Mouse (Mus musculus): ENCODE measurements around the gene Erich2. TPM values are rescaled to one million over a fixed set of nuclear protein-coding genes. Genes with fewer than 3 reads are reported as not detected.
A peak's percentile ranks its signal among the peaks of the same experiment; 100 is the strongest.

Gene Erich2
- polyA plus RNA-seq, 1 experiment = 0.80 TPM

GRCm38 (mm10) chr2:70558112-70558842 is 49.7 kb downstream of the Erich2 start:
- H3K27ac ChIP-seq (ENCODE audit: insufficient read depth, low read length) = no peak overlapping the region
- peak; percentile 59 for DNase-seq
- no peak overlapping the region for H3K4me3 ChIP-seq (replicated peaks; ENCODE audit: insufficient read depth, low read depth, low read length)
- no peaks in the 10 kb centered on the region for H3K4me1 ChIP-seq (ENCODE audit: control insufficient read depth, insufficient read depth, low read length)
- TF ChIP-seq CTCF (IDR thresholded peaks at IDR 0.05; ENCODE audit: borderline replicate concordance, insufficient read depth, low read depth, low read length) (peak; percentile 61), POLR2A (IDR thresholded peaks at IDR 0.05; ENCODE audit: borderline replicate concordance, insufficient read depth, low read length) (no peak)
- WGBS = 9% methylated on average over 18 of the region's 18 CpGs
- H3K27me3 ChIP-seq (ENCODE audit: control insufficient read depth, insufficient read depth, low read length) = peaks cover 6% of the 10 kb centered on the region; the same call in 1 of the 2 replicates

DNA sequence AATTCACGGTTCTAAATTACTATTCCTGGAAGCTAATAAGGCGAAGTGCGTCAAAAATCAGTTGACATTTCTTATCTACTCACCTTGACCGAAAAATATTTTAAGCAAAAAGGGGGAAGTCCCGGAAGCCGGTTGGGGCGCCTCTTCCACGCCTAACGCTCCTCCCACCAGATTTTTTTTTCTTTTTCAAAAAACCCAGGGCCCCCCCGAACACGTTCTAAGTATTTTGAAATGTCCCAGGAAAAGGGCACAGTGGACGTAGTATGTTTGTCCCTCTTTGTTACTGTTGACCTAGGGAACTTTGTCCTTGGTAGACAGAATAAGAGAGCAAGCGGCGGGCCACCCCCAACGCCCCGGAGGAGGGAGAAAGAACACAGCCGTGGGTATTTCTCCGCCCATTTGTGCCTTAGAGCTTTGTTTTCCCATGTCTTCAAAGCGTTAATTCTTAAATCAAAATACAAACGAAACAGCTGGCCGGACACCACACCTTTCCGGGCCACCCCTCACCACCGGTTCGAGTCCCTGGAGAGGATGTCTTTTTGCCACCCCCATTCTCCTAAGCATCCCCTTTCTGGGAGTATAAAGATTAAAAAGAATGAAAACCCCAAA is 50.3 kb downstream of the Erich2 start:
- TF ChIP-seq CTCF (IDR thresholded peaks at IDR 0.05; ENCODE audit: borderline replicate concordance, insufficient read depth, low read depth, low read length) (no peak), POLR2A (IDR thresholded peaks at IDR 0.05; ENCODE audit: borderline replicate concordance, insufficient read depth, low read length) (no peak)
- 14% methylated on average over 24 of the region's 24 CpGs for WGBS
- Histone ChIP-seq H3K4me3 (replicated peaks; ENCODE audit: insufficient read depth, low read depth, low read length) (no peak overlapping the region), H3K27me3 (ENCODE audit: control insufficient read depth, insufficient read depth, low read length) (peaks cover 6% of the 10 kb centered on the region; the same call in 1 of the 2 replicates), H3K4me1 (ENCODE audit: control insufficient read depth, insufficient read depth, low read length) (no peaks in the 10 kb centered on the region), H3K27ac (ENCODE audit: insufficient read depth, low read length) (no peak overlapping the region)
- DNase-seq = no peak

- no peak overlapping the region for H3K4me3 ChIP-seq (replicated peaks; ENCODE audit: insufficient read depth, low read depth, low read length)
- 10% methylated on average over 13 of the region's 13 CpGs for WGBS
- no peaks in the 10 kb centered on the region for H3K4me1 ChIP-seq (ENCODE audit: control insufficient read depth, insufficient read depth, low read length)
- H3K27me3 ChIP-seq (ENCODE audit: control insufficient read depth, insufficient read depth, low read length) = peaks cover 6% of the 10 kb centered on the region; the same call in 1 of the 2 replicates
- DNase-seq = peak in 1 of 2 experiments; percentile 16
- TF ChIP-seq CTCF (IDR thresholded peaks at IDR 0.05; ENCODE audit: borderline replicate concordance, insufficient read depth, low read depth, low read length) = no peak
- TF ChIP-seq POLR2A (IDR thresholded peaks at IDR 0.05; ENCODE audit: borderline replicate concordance, insufficient read depth, low read length) = no peak
- no peak overlapping the region for H3K27ac ChIP-seq (ENCODE audit: insufficient read depth, low read length)
Measured at GRCm38 (mm10) chr2:70559520-70559919, 50.9 kb downstream of the Erich2 start.

DNA sequence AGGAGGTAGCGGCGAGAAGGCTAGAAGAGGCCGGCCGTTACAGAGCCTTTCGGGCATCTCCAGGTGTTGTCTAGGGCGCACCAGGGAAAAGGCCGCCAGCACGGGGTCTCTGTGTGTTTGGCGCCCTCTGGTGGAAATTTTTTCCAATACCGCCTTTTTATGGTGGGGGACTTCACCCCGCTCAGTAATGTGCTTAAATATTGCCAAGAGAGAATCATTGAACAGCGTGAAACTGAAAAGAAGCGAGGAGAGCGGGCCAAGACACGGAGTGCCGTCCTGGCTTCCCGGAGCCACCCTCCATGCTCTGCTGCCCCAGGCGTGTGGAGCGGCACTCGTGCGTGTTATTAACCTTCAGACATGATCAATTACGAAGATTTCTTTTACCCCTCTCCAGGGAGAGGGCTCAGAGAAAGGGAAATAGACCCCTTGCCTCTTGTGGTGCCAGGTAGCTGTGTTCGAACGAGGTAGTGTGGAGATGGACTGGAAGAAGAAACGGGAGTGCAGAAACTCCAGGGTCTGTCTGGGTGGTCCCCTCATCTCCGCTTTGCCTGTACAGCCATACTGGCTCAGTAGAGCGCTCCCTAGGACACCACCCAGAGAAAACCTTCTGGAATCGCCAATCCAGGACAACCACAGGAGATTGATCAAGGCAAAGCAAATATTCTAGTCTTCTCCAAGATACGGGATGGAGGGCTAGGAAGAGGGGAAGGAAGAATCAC is 52.6 kb downstream of the Erich2 start:
- H3K4me1 ChIP-seq (ENCODE audit: control insufficient read depth, insufficient read depth, low read length) = no peaks in the 10 kb centered on the region
- H3K4me3 ChIP-seq (replicated peaks; ENCODE audit: insufficient read depth, low read depth, low read length) = no peak overlapping the region
- H3K27me3 ChIP-seq (ENCODE audit: control insufficient read depth, insufficient read depth, low read length) = peaks cover 7% of the 10 kb centered on the region; the same call in 1 of the 2 replicates
- no peak overlapping the region for H3K27ac ChIP-seq (ENCODE audit: insufficient read depth, low read length)
- TF ChIP-seq CTCF (IDR thresholded peaks at IDR 0.05; ENCODE audit: borderline replicate concordance, insufficient read depth, low read depth, low read length) = no peak; the same call in 1 of the 2 replicates
- no peak for TF ChIP-seq POLR2A (IDR thresholded peaks at IDR 0.05; ENCODE audit: borderline replicate concordance, insufficient read depth, low read length)
- WGBS = 1% methylated on average over 29 of the region's 29 CpGs
- DNase-seq = peak; percentile 26 to 45

DNA sequence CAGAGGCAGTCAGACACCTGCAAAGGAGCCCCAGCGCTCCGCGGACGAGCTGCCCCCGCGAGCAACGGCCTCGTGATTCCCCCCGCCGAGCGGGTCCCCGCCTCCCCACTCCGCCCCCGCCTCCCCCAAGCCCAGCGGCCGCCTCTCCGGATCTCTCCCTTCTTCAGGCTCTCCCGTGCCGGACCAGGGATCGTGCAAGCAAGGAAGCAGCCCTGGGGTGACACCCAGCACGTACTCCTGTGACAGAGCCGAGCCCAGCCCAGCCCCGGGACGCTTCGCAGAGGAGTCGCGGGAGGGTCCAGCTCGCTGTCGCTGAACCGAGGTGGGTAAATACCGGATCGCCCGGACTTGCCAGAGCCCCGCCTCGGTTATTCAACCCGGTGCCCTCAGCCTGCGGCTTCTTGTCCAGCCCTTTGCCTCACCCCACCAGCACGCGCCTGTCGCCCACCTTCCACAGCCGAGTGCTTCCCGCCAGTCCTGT is 53.4 kb downstream of the Erich2 start:
- Histone ChIP-seq H3K27me3 (ENCODE audit: control insufficient read depth, insufficient read depth, low read length) (peaks cover 10% of the 10 kb centered on the region; the same call in 1 of the 2 replicates), H3K27ac (ENCODE audit: insufficient read depth, low read length) (0 out of 2 replicates have a peak overlapping the region, but pooled peaks have one; percentile 23), H3K4me3 (replicated peaks; ENCODE audit: insufficient read depth, low read depth, low read length) (peak overlapping the region; percentile 20), H3K4me1 (ENCODE audit: control insufficient read depth, insufficient read depth, low read length) (no peaks in the 10 kb centered on the region)
- TF ChIP-seq POLR2A (IDR thresholded peaks at IDR 0.05; ENCODE audit: borderline replicate concordance, insufficient read depth, low read length) (no peak), CTCF (IDR thresholded peaks at IDR 0.05; ENCODE audit: borderline replicate concordance, insufficient read depth, low read depth, low read length) (no peak)
- peak; percentile 22 to 40 for DNase-seq
- 2% methylated on average over 42 of the region's 42 CpGs for WGBS

- Histone ChIP-seq H3K4me3 (replicated peaks; ENCODE audit: insufficient read depth, low read depth, low read length) (peak overlapping the region; percentile 38), H3K4me1 (ENCODE audit: control insufficient read depth, insufficient read depth, low read length) (no peaks in the 10 kb centered on the region), H3K27me3 (ENCODE audit: control insufficient read depth, insufficient read depth, low read length) (peaks cover 10% of the 10 kb centered on the region; the same call in 1 of the 2 replicates), H3K27ac (ENCODE audit: insufficient read depth, low read length) (no peak overlapping the region)
- under 1% methylated on average over 34 of the region's 34 CpGs for WGBS
- no peak for DNase-seq
- no peak for TF ChIP-seq CTCF (IDR thresholded peaks at IDR 0.05; ENCODE audit: borderline replicate concordance, insufficient read depth, low read depth, low read length)
- no peak for TF ChIP-seq POLR2A (IDR thresholded peaks at IDR 0.05; ENCODE audit: borderline replicate concordance, insufficient read depth, low read length)
Measured at GRCm38 (mm10) chr2:70562611-70562980, 54.0 kb downstream of the Erich2 start.

DNA sequence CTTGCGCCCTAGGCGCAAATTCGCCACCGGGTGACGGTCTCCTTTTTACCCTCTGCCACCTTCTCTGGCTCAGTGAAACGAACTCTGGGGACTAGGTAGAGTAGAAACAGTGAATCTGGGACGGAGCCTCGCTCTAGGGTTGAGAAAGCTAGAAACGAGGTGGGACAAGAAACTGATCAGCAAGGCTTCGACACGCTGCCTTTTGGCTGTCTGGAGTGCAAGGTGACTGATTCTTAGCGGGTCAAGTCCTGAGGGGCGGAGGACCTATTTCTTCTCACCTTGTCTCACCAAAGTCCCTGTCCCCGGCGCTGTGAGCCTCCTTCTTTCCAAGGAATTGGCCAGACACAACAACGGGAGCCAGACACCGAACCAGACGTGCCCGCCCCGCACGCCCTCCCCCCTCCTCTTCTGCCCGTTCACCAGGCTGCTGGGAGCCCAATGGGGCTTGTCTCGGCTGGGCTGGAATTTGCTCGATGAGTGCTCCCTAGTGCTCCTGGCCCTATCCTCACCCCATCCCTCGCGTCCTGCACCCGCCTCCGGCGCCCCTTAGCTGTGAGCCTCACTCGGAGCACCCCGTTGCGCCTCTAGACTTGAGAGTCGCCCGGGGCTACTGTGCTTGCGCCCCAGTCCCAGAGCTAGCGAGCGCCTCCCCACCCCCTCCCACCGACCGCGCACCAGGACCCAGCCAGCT is 54.5 kb downstream of the Erich2 start:
- 1% methylated on average over 39 of the region's 40 CpGs for WGBS
- peak in 1 of 2 experiments; percentile 16 for DNase-seq
- no peak for TF ChIP-seq CTCF (IDR thresholded peaks at IDR 0.05; ENCODE audit: borderline replicate concordance, insufficient read depth, low read depth, low read length)
- TF ChIP-seq POLR2A (IDR thresholded peaks at IDR 0.05; ENCODE audit: borderline replicate concordance, insufficient read depth, low read length) = no peak
- H3K4me1 ChIP-seq (ENCODE audit: control insufficient read depth, insufficient read depth, low read length) = no peaks in the 10 kb centered on the region
- no peak overlapping the region for H3K27ac ChIP-seq (ENCODE audit: insufficient read depth, low read length)
- peaks cover 11% of the 10 kb centered on the region; the same call in 1 of the 2 replicates for H3K27me3 ChIP-seq (ENCODE audit: control insufficient read depth, insufficient read depth, low read length)
- peak overlapping the region; percentile 38 for H3K4me3 ChIP-seq (replicated peaks; ENCODE audit: insufficient read depth, low read depth, low read length)
